Mouse (Mus musculus): Measurements from ENCODE around the gene Tmem136. TPM values are rescaled to one million over a fixed set of nuclear protein-coding genes. Genes with fewer than 3 reads are reported as not detected.
A peak's percentile ranks its signal among the peaks of the same experiment; 100 is the strongest.

Tmem136 gene
- 10 to 100 TPM; 23.5 to 25.5 TPM for total RNA-seq (2021)
- long read RNA-seq, experiment 1, partial matches to known transcripts, result 0 of 6 reads
- long read RNA-seq, experiment 1, other reads (novel, unspliced or antisense), result 2 of 6 reads
- long read RNA-seq, experiment 2, transcript Tmem136-201 (3 exons, 3,503 nt), result major isoform, 6 of 12 reads
- long read RNA-seq, experiment 2, partial matches to known transcripts, result 0 of 12 reads
- long read RNA-seq, experiment 2, other reads (novel, unspliced or antisense), result 3 of 12 reads

- TF ChIP-seq CTCF (conservative IDR thresholded peaks at IDR 0.05), result peak; percentile 40
- DNase-seq (ENCODE audit: low spot score in 2 of 2), result peak; percentile 69 to 70
- Histone ChIP-seq H3K27ac (peak within 1 kb of the TSS; percentile 99), H3K4me3 (peak within 1 kb of the TSS; percentile 62)
Measured at GRCm38 (mm10) chr9:43116134-43116996, at the start of gene Tmem136. Gene Tmem136, minus strand, starts transcription at chr9:43116570.

GRCm38 (mm10) chr9:43155960-43156359, 39.6 kb upstream of the Tmem136 start:
- Histone ChIP-seq H3K4me3 (no peak overlapping the region), H3K27ac (no peak overlapping the region)
- no peak for TF ChIP-seq CTCF (conservative IDR thresholded peaks at IDR 0.05)
- no peak for DNase-seq (ENCODE audit: low spot score in 2 of 2)

DNA sequence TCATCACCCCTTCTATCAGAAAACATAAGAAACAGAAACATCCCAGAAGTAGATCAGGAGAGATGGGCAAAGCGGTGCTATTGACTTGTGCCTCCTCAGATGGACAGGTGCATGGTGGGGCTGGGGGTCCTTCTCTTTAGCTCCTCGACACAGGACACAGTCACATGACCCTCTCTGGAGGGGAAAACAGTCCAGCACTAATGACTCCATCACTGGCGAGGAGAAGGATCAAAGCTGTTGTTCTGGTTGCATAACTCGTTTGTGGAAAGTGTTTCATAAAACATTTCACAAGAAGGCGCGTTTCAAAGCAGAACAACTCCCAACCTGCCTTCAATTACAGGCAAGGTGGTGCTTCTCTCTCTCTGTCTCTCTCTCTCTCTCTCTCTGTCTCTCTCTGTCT, 35.4 kb upstream of the Tmem136 start:
- TF ChIP-seq CTCF (conservative IDR thresholded peaks at IDR 0.05), result no peak
- DNase-seq (ENCODE audit: low spot score in 2 of 2), result no peak
- Histone ChIP-seq H3K27ac (no peak overlapping the region), H3K4me3 (no peak overlapping the region)

GRCm38 (mm10) chr9:43150957-43151356, 34.6 kb upstream of the Tmem136 start:
- Histone ChIP-seq H3K4me3 (no peak overlapping the region), H3K27ac (no peak overlapping the region)
- DNase-seq (ENCODE audit: low spot score in 2 of 2), result no peak
- TF ChIP-seq CTCF (conservative IDR thresholded peaks at IDR 0.05), result no peak

DNA sequence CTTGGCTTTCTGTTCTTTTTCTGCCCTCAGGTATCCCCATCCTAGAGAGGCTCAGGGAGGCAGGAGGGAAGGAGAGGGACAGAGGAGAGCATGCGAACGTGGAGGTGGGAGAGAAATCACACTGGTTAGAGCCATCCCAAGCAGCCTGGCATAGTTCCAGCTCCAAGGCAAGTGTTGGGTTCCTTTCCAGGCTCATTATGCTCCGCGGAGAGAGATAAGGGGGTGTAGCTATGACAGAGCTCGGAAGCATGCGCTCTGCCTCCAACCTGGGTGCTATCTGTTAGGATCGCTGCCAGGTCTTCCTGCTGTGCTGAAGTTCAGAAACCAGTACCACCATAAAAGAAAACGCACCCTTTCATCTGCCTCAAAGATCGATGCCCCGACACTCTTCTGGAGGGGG, 33.7 kb upstream of the Tmem136 start:
- peak; percentile 44 to 57 for DNase-seq (ENCODE audit: low spot score in 2 of 2)
- TF ChIP-seq CTCF (conservative IDR thresholded peaks at IDR 0.05), result no peak
- H3K27ac ChIP-seq, result peak overlapping the region; percentile 64; the same call in 1 of the 2 replicates
- H3K4me3 ChIP-seq, result no peak overlapping the region

GRCm38 (mm10) chr9:43149498-43149897, 33.1 kb upstream of the Tmem136 start:
- TF ChIP-seq CTCF (conservative IDR thresholded peaks at IDR 0.05), result no peak
- peak in 1 of 2 experiments; percentile 59 for DNase-seq (ENCODE audit: low spot score in 2 of 2)

DNA sequence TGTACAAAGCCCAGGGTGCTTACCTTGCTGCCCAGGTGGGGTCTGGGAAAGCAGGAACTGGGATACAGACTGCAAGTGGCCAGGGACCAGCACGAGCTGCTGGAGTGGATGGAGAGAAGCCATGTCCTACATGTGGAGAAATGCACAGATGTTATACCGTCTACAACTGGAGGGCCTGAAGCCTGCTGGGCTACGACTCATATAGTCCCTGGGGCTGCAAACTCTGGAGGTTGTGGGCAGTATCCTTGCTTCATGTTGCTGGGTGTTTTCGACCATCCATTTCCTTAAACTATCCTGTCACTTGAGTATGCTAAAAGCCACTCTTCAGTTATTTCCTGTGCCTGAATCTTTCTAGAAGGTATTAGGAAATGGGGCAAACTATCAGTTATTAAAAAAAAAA, 28.8 kb upstream of the Tmem136 start:
- H3K4me3 ChIP-seq, result no peak overlapping the region
- no peak overlapping the region for H3K27ac ChIP-seq
- no peak for DNase-seq (ENCODE audit: low spot score in 2 of 2)
- no peak for TF ChIP-seq CTCF (conservative IDR thresholded peaks at IDR 0.05)

More at GRCm38 (mm10) chr9:43149498-43149897, 33.1 kb upstream of the Tmem136 start:
- Histone ChIP-seq H3K4me3 (no peak overlapping the region), H3K27ac (peak overlapping the region; percentile 64; the same call in 1 of the 2 replicates)

DNA sequence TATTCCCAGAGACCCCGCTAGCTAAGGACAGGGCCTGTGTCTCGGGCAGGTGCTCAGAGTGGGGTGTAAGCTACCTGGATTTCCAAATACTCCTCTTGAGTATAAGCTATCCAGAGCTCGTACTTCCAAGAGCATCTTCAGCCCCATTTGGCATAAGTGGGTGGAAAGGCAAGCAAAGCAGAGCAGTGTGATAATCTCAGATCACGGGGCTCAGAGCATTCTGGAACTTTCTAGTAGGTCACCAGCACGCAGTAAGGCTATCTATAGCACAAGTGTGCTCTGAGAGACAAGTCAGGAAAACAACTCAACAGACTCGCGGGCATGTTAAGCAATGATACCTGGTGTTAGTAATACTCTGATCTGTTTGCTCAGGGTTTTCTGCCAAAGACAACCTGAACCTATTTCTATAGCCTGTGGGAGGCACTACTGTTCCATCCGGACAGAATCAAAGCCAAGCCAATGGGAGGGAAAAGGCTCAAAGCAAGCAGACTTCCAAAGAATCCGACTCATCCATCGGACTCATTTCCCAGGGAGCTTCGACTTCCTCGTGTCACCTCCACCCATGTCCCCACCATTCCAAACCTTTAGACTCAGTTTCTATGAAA, 27.9 kb upstream of the Tmem136 start:
- DNase-seq (ENCODE audit: low spot score in 2 of 2), result no peak
- TF ChIP-seq CTCF (conservative IDR thresholded peaks at IDR 0.05), result peak; percentile 62

DNA sequence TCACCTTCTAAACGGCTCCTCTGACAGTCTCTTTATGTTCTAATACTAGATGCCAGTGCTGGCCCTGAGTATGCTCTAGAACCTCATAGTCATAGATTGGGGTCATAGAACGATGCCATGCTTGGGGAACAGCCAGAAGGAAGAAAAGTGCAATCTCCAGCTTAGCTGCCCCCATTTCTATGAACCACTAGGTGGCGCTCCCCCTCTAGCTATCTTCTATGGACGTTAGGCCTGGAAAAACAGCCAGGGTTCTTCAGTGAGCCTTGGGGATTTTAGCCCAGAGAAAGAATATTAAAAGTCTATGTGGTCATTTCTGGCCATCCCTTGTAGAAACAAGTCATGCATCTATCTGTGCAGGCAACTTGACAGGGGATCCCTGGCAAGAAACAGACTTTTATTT, 25.5 kb upstream of the Tmem136 start:
- TF ChIP-seq CTCF (conservative IDR thresholded peaks at IDR 0.05), result peak; percentile 98
- peak; percentile 43 to 82 for DNase-seq (ENCODE audit: low spot score in 2 of 2)
- no peak overlapping the region for H3K27ac ChIP-seq
- no peak overlapping the region for H3K4me3 ChIP-seq

More for the DNA sequence above, 27.9 kb upstream of the Tmem136 start:
- no peak overlapping the region for H3K27ac ChIP-seq
- H3K4me3 ChIP-seq, result no peak overlapping the region

DNA sequence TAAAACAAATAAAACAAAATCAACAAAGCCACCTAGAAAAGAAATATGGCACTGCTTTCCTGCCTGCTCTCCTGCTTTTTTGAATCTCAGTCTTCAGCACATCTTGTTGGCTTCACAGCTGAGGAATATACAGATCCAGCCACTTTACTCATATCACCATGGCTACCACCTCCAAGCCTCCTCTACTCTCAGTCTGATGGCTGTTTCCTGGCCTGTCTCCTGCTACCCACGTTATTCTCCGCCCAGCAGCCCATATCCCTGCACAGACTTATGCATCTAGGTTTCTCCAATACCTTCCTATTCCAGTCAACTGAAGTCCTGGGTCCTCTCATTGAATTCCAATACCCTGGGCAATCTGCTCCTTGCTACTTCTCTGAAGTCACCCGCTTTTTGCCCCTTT, 17.2 kb upstream of the Tmem136 start:
- TF ChIP-seq CTCF (conservative IDR thresholded peaks at IDR 0.05), result no peak
- H3K27ac ChIP-seq, result peak overlapping the region; percentile 71
- H3K4me3 ChIP-seq, result no peak overlapping the region
- peak in 1 of 2 experiments; percentile 77 for DNase-seq (ENCODE audit: low spot score in 2 of 2)

DNA sequence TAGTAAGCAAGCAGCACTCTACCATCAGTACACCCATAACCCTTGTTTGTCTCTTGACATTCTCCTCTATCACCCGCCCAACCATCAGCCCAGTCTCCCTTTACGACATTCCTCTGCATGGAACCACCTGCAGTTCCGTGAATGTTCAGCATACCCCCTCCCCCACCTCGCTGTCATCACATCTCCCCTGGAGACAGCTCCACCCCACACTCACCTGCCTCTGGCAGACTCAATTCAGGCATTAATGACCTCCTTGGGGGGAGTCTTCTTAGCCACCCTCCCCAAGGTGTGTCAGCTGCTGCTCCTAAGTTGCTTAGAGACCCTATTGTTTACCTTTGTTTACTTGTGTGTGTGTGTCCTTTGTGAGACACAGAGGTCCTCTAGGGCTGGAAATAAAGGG, 16.0 kb upstream of the Tmem136 start:
- TF ChIP-seq CTCF (conservative IDR thresholded peaks at IDR 0.05), result no peak
- Histone ChIP-seq H3K27ac (no peak overlapping the region; the same call in 1 of the 2 replicates), H3K4me3 (no peak overlapping the region)
- DNase-seq (ENCODE audit: low spot score in 2 of 2), result no peak

DNA sequence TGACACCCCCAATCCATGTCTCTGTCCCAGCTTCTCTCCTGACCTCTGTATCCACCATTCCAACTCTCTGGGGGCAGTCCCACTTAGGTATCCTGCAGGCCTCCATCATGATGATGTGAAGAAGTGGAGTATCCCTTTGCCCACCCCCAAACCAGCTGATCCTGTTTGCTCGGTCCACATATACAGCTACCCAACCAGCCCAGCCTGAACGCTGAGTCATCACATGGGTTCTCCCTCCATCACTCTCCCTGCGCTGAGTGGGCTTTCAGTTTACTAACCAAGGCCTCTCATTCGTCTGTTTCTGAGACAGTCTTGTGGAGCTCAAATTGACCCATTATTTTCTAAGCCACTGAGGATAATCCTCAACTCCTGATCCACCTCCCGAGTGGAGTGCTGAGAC, 15.6 kb upstream of the Tmem136 start:
- DNase-seq (ENCODE audit: low spot score in 2 of 2), result no peak
- peak overlapping the region; percentile 32; the same call in 1 of the 2 replicates for H3K27ac ChIP-seq
- no peak for TF ChIP-seq CTCF (conservative IDR thresholded peaks at IDR 0.05)
- H3K4me3 ChIP-seq, result no peak overlapping the region

DNA sequence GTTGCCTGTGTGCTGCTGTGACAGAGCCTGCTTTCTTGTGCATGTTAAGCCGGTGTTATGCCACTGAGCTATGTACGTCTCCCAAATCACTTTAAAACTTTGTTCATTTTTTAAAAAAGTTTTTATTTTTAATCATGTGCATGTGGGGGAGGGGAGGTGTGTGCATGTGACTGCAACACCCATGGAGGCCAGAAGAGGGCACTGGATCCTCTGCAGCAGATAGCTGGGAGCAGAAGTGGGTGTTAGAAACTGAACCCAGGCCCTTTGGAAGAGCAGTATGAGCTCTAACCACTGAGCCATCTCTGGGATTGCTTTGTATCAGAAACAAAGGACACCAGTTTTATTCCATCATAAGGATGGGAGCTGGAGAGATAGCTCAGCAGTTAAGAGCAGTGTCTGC, 14.3 kb upstream of the Tmem136 start:
- DNase-seq (ENCODE audit: low spot score in 2 of 2), result no peak
- Histone ChIP-seq H3K4me3 (no peak overlapping the region), H3K27ac (no peak overlapping the region)
- TF ChIP-seq CTCF (conservative IDR thresholded peaks at IDR 0.05), result peak; percentile 54
